Mouse (Mus musculus): Measurements from ENCODE around the gene Gm6020. TPM values are rescaled to one million over a fixed set of nuclear protein-coding genes. Genes with fewer than 3 reads are reported as not detected.

Gene Gm6020
- polyA plus RNA-seq (2012; rRNA removed) = not detected in 2 replicates

GRCm38 (mm10) chr19:61183590-61183989, at the start of gene Gm6020:
Gene Gm6020 (plus strand): TSS chr19:61183890.

GRCm38 (mm10) chr19:61140342-61141206, 43.1 kb upstream of the Gm6020 start, which contains the start of gene Zfp950:
Gene Zfp950 (minus strand): TSS chr19:61140840.

GRCm38 (mm10) chr19:61175756-61176324, 7.8 kb upstream of the Gm6020 start, which contains the start of gene Gm7102:
Gene Gm7102 (minus strand): TSS chr19:61176309.

GRCm38 (mm10) chr19:61227941-61228701, 44.4 kb downstream of the Gm6020 start, which contains the start of gene Csf2ra:
Gene Csf2ra (minus strand): TSS chr19:61228429.

Other genes starting within 250 kb of the Gm6020 start
- 7.1 and 11.5 TPM in 2 replicates for gene Zfp950, start 43.0 kb upstream of the Gm6020 start, polyA plus RNA-seq (2012; rRNA removed)
- gene Gm7102, start 7.6 kb upstream of the Gm6020 start, polyA plus RNA-seq (2012; rRNA removed) = 0.10 TPM in 1 of 2 replicates, not detected in the other
- 303 and 349 TPM in 2 replicates for gene Csf2ra, start 44.5 kb downstream of the Gm6020 start, polyA plus RNA-seq (2012; rRNA removed)
- not detected in 2 replicates for gene Gm21060, start 113.2 kb downstream of the Gm6020 start, polyA plus RNA-seq (2012; rRNA removed)